Mouse (Mus musculus) megakaryocyte, embryonic 14.5 days (primary cell): ENCODE data around the gene Ccdc77. TPM values are rescaled to one million over a fixed set of nuclear protein-coding genes. Genes with fewer than 3 reads are reported as not detected.
A peak's percentile ranks its signal among the peaks of the same experiment; 100 is the strongest.

Source experiments
- H3K27me3 ChIP-seq: replicated peaks from 2 replicates; pipeline ENCODE3; 2012; ENCODE audit warnings: inconsistent platforms
- H3K36me3 ChIP-seq: replicated peaks from 2 replicates; pipeline ENCODE3; 2012; ENCODE audit warnings: low read length, inconsistent platforms, mixed read lengths
- H3K4me1 ChIP-seq: 2 replicates; pipeline ENCODE4 v1.6.1; 2012; ENCODE audit warnings: inconsistent platforms
- H3K4me3 ChIP-seq: replicated peaks from 2 replicates; pipeline ENCODE3; 2012; ENCODE audit warnings: moderate library complexity, mild to moderate bottlenecking, inconsistent platforms
- H3K9me3 ChIP-seq: 2 replicates; pipeline ENCODE4 v1.6.1; 2012; ENCODE audit warnings: inconsistent platforms
- FLI1 ChIP-seq: IDR thresholded peaks from 2 replicates; pipeline ENCODE4 v1.6.1; 2012; ENCODE audit warnings: low read length, inconsistent platforms, mixed read lengths
- GATA1 ChIP-seq: IDR thresholded peaks from 3 replicates; pipeline ENCODE4 v1.6.1; 2012; ENCODE audit warnings: mixed read lengths, low read length, inconsistent platforms, borderline replicate concordance
- polyA plus RNA-seq: library from polyadenylated mRNA; stranded (reverse); fragments of >175 nt; gene quantifications from 2 replicates; pipeline ENCODE4 v1.2.3, GENCODE M21; 2012; ENCODE audit warnings: low replicate concordance; ENCODE audit not compliant: insufficient read depth

The Ccdc77 gene
- polyA plus RNA-seq, 1 experiment = 3.4 TPM

- H3K4me3 ChIP-seq = no peak overlapping the region
- H3K4me1 ChIP-seq = peaks cover 24% of the 10 kb centered on the region
- no peaks in the 10 kb centered on the region for H3K9me3 ChIP-seq
- H3K36me3 ChIP-seq = peaks cover 4% of the 10 kb centered on the region
- no peaks in the 10 kb centered on the region for H3K27me3 ChIP-seq
- TF ChIP-seq FLI1 (no peak), GATA1 (no peak)
Observed at GRCm38 (mm10) chr6:120362124-120362523, 2.0 kb downstream of the Ccdc77 start.

GRCm38 (mm10) chr6:120356951-120357945, 6.9 kb downstream of the Ccdc77 start:
- Histone ChIP-seq H3K27me3 (no peaks in the 10 kb centered on the region), H3K4me1 (peaks cover 27% of the 10 kb centered on the region), H3K36me3 (peaks cover 21% of the 10 kb centered on the region), H3K4me3 (peak overlapping the region; percentile 93), H3K9me3 (no peaks in the 10 kb centered on the region)
- TF ChIP-seq FLI1 (no peak), GATA1 (no peak)

GRCm38 (mm10) chr6:120356478-120356877, 7.7 kb downstream of the Ccdc77 start:
- TF ChIP-seq FLI1 = no peak
- no peak for TF ChIP-seq GATA1
- peaks cover 24% of the 10 kb centered on the region for H3K4me1 ChIP-seq
- no peaks in the 10 kb centered on the region for H3K27me3 ChIP-seq
- peak overlapping the region; percentile 93 for H3K4me3 ChIP-seq
- H3K9me3 ChIP-seq = no peaks in the 10 kb centered on the region
- H3K36me3 ChIP-seq = peaks cover 28% of the 10 kb centered on the region

- Histone ChIP-seq H3K4me3 (no peak overlapping the region), H3K27me3 (no peaks in the 10 kb centered on the region), H3K9me3 (no peaks in the 10 kb centered on the region), H3K4me1 (0 out of 2 replicates have a peak, but pooled peaks cover 3% of the 10 kb centered on the region), H3K36me3 (peaks cover 88% of the 10 kb centered on the region)
- TF ChIP-seq GATA1 (no peak), FLI1 (no peak)
Observed at GRCm38 (mm10) chr6:120349018-120349417, 15.2 kb downstream of the Ccdc77 start.

- H3K36me3 ChIP-seq = peaks cover 95% of the 10 kb centered on the region
- no peaks in the 10 kb centered on the region for H3K27me3 ChIP-seq
- no peaks in the 10 kb centered on the region for H3K9me3 ChIP-seq
- H3K4me1 ChIP-seq = no peaks in the 10 kb centered on the region
- H3K4me3 ChIP-seq = no peak overlapping the region
- no peak for TF ChIP-seq GATA1
- no peak for TF ChIP-seq FLI1
Observed at GRCm38 (mm10) chr6:120343992-120344391, 20.2 kb downstream of the Ccdc77 start.

- Histone ChIP-seq H3K36me3 (peaks cover 93% of the 10 kb centered on the region), H3K27me3 (no peaks in the 10 kb centered on the region), H3K4me3 (no peak overlapping the region), H3K9me3 (no peaks in the 10 kb centered on the region), H3K4me1 (no peaks in the 10 kb centered on the region)
- no peak for TF ChIP-seq GATA1
- TF ChIP-seq FLI1 = no peak
Observed at GRCm38 (mm10) chr6:120332351-120332750, 31.8 kb downstream of the Ccdc77 start.

- Histone ChIP-seq H3K4me3 (no peak overlapping the region), H3K9me3 (no peaks in the 10 kb centered on the region), H3K4me1 (no peaks in the 10 kb centered on the region), H3K27me3 (peaks cover 5% of the 10 kb centered on the region), H3K36me3 (peaks cover 40% of the 10 kb centered on the region)
- no peak for TF ChIP-seq GATA1
- no peak for TF ChIP-seq FLI1
Observed at GRCm38 (mm10) chr6:120324295-120324927, 39.8 kb downstream of the Ccdc77 start.

- Histone ChIP-seq H3K4me1 (no peaks in the 10 kb centered on the region), H3K36me3 (peaks cover 21% of the 10 kb centered on the region), H3K27me3 (peaks cover 7% of the 10 kb centered on the region), H3K4me3 (no peak overlapping the region), H3K9me3 (no peaks in the 10 kb centered on the region)
- TF ChIP-seq GATA1 (no peak), FLI1 (no peak)
Observed at GRCm38 (mm10) chr6:120320369-120320768, 43.8 kb downstream of the Ccdc77 start.

- no peaks in the 10 kb centered on the region for H3K4me1 ChIP-seq
- TF ChIP-seq GATA1 = no peak
- TF ChIP-seq FLI1 = no peak
- peaks cover 7% of the 10 kb centered on the region for H3K27me3 ChIP-seq
- H3K4me3 ChIP-seq = no peak overlapping the region
- H3K9me3 ChIP-seq = no peaks in the 10 kb centered on the region
- H3K36me3 ChIP-seq = peaks cover 10% of the 10 kb centered on the region
Observed at GRCm38 (mm10) chr6:120319129-120319528, 45.0 kb downstream of the Ccdc77 start.

- Histone ChIP-seq H3K9me3 (no peaks in the 10 kb centered on the region), H3K4me1 (no peaks in the 10 kb centered on the region), H3K36me3 (peaks cover 4% of the 10 kb centered on the region), H3K27me3 (peaks cover 7% of the 10 kb centered on the region), H3K4me3 (no peak overlapping the region)
- TF ChIP-seq GATA1 = no peak
- TF ChIP-seq FLI1 = no peak
Observed at GRCm38 (mm10) chr6:120318303-120318940, 45.8 kb downstream of the Ccdc77 start.
